Mouse (Mus musculus): Measurements from ENCODE around the gene Bnipl. TPM values are rescaled to one million over a fixed set of nuclear protein-coding genes. Genes with fewer than 3 reads are reported as not detected.
A peak's percentile ranks its signal among the peaks of the same experiment; 100 is the strongest.

Gene Bnipl
- polyA plus RNA-seq, 1 experiment, result not detected

DNA sequence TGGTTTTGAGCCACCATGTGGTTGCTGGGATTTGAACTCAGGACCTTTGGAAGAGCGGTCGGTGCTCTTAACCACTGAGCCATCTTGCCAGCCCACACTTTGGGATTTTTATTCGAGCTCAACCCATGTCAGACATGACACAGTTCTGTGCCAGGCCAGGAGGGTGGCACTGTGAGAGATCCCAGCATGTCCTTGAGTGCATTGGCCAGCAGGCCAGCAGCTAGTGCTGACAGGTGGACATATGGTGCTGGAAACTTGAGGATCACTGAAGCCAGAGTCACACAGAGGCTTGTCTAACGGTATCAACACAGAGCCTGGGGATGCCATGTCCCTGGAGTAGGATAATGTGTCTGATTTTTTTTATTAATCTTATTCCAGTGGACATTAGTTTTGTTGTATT is 38.4 kb upstream of the Bnipl start:
- Histone ChIP-seq H3K27ac (ENCODE audit: insufficient read depth, low read length) (no peak overlapping the region), H3K4me3 (ENCODE audit: insufficient read depth, low read length) (no peak overlapping the region), H3K4me1 (ENCODE audit: control insufficient read depth, insufficient read depth, low read length) (no peaks in the 10 kb centered on the region)
- no peak for TF ChIP-seq POLR2A (IDR thresholded peaks at IDR 0.05; ENCODE audit: low read depth, low read length)

GRCm38 (mm10) chr3:95287541-95287940 is 36.5 kb upstream of the Bnipl start:
- no peak overlapping the region for H3K27ac ChIP-seq (ENCODE audit: insufficient read depth, low read length)
- TF ChIP-seq POLR2A (IDR thresholded peaks at IDR 0.05; ENCODE audit: low read depth, low read length) (no peak), CTCF (IDR thresholded peaks at IDR 0.05; ENCODE audit: borderline replicate concordance, insufficient read depth, low read length) (no peak)
- no peak overlapping the region for H3K4me3 ChIP-seq (ENCODE audit: insufficient read depth, low read length)
- H3K4me1 ChIP-seq (ENCODE audit: control insufficient read depth, insufficient read depth, low read length), result no peaks in the 10 kb centered on the region

DNA sequence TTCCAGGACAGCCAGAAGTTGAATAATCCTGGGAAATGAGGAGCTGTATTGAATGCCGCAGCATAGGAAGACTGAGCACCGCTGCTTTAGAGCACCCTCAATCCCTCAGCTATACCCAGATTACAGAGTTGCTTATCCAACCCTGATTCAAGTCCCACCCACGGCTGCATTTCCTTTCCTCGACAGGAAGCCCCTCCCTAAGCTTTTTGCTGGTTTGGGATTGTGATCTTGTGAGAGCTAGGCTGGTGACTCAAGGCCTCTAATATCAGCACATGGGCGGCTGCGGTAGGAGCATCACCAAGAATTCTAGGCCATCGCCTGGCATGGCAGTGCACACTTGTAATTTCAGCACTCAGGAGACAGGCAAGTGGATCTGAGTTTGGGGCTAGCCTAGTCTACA is 35.5 kb upstream of the Bnipl start:
- no peaks in the 10 kb centered on the region for H3K4me1 ChIP-seq (ENCODE audit: control insufficient read depth, insufficient read depth, low read length)

DNA sequence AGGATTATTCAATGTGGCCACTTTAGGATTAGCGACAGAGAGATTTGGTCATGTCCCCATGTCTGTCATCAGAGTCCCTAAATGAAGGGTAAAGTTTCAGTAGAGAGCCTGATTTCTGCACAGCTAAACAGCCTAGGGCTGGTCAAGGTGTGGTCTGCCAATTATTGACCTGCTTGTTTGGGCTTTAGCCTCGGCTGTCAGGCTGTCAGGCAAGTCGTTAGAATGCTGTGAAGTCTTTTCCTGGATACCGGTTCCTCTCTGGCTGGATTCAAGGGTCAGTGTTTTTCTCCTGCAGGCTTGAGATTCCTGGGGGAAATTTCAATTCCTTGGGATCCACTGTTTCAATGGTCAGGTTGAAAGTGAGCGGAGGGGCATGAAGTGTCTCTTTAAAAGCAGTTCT is 35.0 kb upstream of the Bnipl start:
- H3K4me3 ChIP-seq (ENCODE audit: insufficient read depth, low read length), result no peak overlapping the region
- H3K27ac ChIP-seq (ENCODE audit: insufficient read depth, low read length), result no peak overlapping the region
- no peaks in the 10 kb centered on the region for H3K4me1 ChIP-seq (ENCODE audit: control insufficient read depth, insufficient read depth, low read length)
- no peak for TF ChIP-seq POLR2A (IDR thresholded peaks at IDR 0.05; ENCODE audit: low read depth, low read length)
- TF ChIP-seq CTCF (IDR thresholded peaks at IDR 0.05; ENCODE audit: borderline replicate concordance, insufficient read depth, low read length), result no peak

More for the DNA sequence above, 35.5 kb upstream of the Bnipl start:
- Histone ChIP-seq H3K27ac (ENCODE audit: insufficient read depth, low read length) (no peak overlapping the region), H3K4me3 (ENCODE audit: insufficient read depth, low read length) (no peak overlapping the region)
- TF ChIP-seq POLR2A (IDR thresholded peaks at IDR 0.05; ENCODE audit: low read depth, low read length), result no peak
- TF ChIP-seq CTCF (IDR thresholded peaks at IDR 0.05; ENCODE audit: borderline replicate concordance, insufficient read depth, low read length), result no peak

- Histone ChIP-seq H3K4me3 (ENCODE audit: insufficient read depth, low read length) (no peak overlapping the region), H3K27ac (ENCODE audit: insufficient read depth, low read length) (no peak overlapping the region), H3K4me1 (ENCODE audit: control insufficient read depth, insufficient read depth, low read length) (no peaks in the 10 kb centered on the region)
- TF ChIP-seq CTCF (IDR thresholded peaks at IDR 0.05; ENCODE audit: borderline replicate concordance, insufficient read depth, low read length) (no peak), POLR2A (IDR thresholded peaks at IDR 0.05; ENCODE audit: low read depth, low read length) (no peak)
Observed at GRCm38 (mm10) chr3:95285390-95285789, 34.4 kb upstream of the Bnipl start.

- Histone ChIP-seq H3K4me3 (ENCODE audit: insufficient read depth, low read length) (no peak overlapping the region), H3K27ac (ENCODE audit: insufficient read depth, low read length) (no peak overlapping the region), H3K4me1 (ENCODE audit: control insufficient read depth, insufficient read depth, low read length) (no peaks in the 10 kb centered on the region)
- TF ChIP-seq CTCF (IDR thresholded peaks at IDR 0.05; ENCODE audit: borderline replicate concordance, insufficient read depth, low read length) (no peak), POLR2A (IDR thresholded peaks at IDR 0.05; ENCODE audit: low read depth, low read length) (no peak)
Observed at GRCm38 (mm10) chr3:95284501-95285281, 33.7 kb upstream of the Bnipl start.

DNA sequence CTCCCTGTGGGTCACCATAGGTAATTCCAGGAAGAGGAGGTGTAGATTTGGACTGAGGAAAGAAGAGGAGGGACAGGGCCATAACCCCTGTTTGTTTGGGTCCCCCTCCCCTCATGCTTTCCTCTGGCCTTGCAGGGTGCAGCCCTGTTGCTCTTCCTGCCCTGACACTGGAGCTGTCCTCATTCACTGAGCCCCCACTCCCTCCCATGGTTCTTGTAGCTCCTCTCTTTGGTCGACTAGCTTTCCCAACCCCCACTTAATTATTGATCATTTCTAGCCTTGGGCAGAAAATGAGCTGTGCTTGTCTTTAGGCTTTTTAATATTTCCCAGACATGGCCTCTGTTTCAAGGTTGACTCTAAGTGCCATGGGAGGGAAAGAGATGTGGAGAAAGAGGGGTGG is 33.1 kb upstream of the Bnipl start:
- Histone ChIP-seq H3K4me3 (ENCODE audit: insufficient read depth, low read length) (peak overlapping the region; percentile 75), H3K4me1 (ENCODE audit: control insufficient read depth, insufficient read depth, low read length) (no peaks in the 10 kb centered on the region), H3K27ac (ENCODE audit: insufficient read depth, low read length) (no peak overlapping the region)
- TF ChIP-seq CTCF (IDR thresholded peaks at IDR 0.05; ENCODE audit: borderline replicate concordance, insufficient read depth, low read length), result no peak
- no peak for TF ChIP-seq POLR2A (IDR thresholded peaks at IDR 0.05; ENCODE audit: low read depth, low read length)

DNA sequence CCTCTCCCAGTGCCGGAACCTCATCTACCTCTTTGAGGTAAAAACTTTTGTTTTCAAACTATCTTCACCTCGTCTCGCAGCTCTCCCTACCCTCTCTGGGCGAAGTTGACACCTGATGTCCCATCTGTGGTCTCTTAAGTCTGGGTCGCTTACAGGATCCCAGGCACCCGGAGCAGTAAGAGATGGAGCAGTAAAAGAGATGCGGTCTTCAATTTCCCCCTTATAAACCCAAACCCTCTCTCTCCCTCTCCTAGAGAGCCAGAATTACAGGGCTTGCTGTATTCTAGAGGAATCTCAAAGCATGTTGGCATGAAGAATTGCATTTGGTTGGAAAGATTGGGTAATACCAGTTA is 32.6 kb upstream of the Bnipl start:
- Histone ChIP-seq H3K4me1 (ENCODE audit: control insufficient read depth, insufficient read depth, low read length) (no peaks in the 10 kb centered on the region), H3K4me3 (ENCODE audit: insufficient read depth, low read length) (peak overlapping the region; percentile 75), H3K27ac (ENCODE audit: insufficient read depth, low read length) (peak overlapping the region; percentile 97)
- TF ChIP-seq CTCF (IDR thresholded peaks at IDR 0.05; ENCODE audit: borderline replicate concordance, insufficient read depth, low read length) (no peak), POLR2A (IDR thresholded peaks at IDR 0.05; ENCODE audit: low read depth, low read length) (no peak)

DNA sequence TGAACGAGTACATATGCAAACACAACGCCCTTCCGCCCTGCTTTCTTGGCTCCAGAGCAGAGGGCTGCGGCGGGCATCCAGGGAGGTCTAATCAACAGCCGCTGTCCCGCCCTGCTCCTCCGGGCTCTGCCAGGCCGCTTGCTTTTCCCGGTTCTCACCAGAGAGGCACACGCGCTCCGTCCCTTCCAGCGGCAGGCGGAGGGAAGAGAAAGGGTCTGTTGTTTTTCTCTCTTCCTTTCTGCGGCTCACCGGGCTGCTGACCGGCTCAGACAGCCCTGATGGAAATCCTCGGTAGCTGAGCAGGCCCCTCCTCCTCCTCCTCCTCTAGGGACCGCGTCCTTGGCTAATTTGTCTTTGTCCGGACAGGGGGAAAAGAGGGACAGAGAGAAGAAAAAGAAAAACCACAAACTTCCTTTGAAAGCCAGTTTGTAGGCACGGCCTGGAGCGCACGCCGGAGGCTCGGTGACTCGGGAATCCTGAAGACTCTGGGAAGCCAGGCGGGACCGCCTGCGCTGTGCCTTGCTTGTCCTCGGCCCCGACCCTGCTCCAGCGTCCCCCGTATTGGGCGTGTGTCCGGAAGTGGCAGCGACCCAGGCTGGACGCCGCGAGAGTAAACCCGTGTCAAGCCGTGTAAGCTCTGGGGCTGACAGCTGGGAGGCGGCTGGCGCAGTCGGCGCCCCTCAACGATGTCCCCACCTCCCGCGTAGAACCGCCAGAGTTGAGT is 32.0 kb upstream of the Bnipl start:
- peak overlapping the region; percentile 97 for H3K27ac ChIP-seq (ENCODE audit: insufficient read depth, low read length)
- H3K4me1 ChIP-seq (ENCODE audit: control insufficient read depth, insufficient read depth, low read length), result no peaks in the 10 kb centered on the region
- H3K4me3 ChIP-seq (ENCODE audit: insufficient read depth, low read length), result peak overlapping the region; percentile 75
- TF ChIP-seq CTCF (IDR thresholded peaks at IDR 0.05; ENCODE audit: borderline replicate concordance, insufficient read depth, low read length) (peak; percentile 11; the same call in 1 of the 2 replicates), POLR2A (IDR thresholded peaks at IDR 0.05; ENCODE audit: low read depth, low read length) (peak; percentile 74)

GRCm38 (mm10) chr3:95282381-95282864 is 31.4 kb upstream of the Bnipl start:
- peak overlapping the region; percentile 97 for H3K27ac ChIP-seq (ENCODE audit: insufficient read depth, low read length)
- no peaks in the 10 kb centered on the region; the same call in 1 of the 2 replicates for H3K4me1 ChIP-seq (ENCODE audit: control insufficient read depth, insufficient read depth, low read length)
- peak overlapping the region; percentile 75 for H3K4me3 ChIP-seq (ENCODE audit: insufficient read depth, low read length)
- TF ChIP-seq CTCF (IDR thresholded peaks at IDR 0.05; ENCODE audit: borderline replicate concordance, insufficient read depth, low read length), result no peak
- TF ChIP-seq POLR2A (IDR thresholded peaks at IDR 0.05; ENCODE audit: low read depth, low read length), result no peak

Data from embryonic fibroblast, embryonic 13.5 days (primary cell).